1 mouse cellular context compared by ENCODE assay signal in the genomic region with DNA sequence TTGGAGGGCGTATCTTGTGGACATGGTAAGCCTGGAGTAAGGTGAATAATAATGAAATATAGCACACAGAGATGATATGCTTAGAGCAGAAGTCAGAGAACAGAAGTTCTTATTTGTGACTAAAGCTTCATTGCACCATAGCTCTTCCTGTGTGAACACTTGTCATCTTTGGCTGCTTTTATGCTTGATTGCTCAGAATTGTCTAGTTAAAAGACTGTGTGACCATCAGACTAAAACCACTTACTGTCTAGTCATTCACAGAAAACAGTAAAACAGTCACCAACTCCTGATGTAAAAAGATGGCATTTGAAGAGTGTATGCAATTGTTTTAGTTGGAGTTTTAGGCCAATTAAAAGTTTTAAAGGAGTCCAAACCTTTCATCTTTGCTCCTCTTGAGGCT.
TF ChIP-seq lines count a peak whose summit lies in the region.

No protein-coding gene starts in this region.

TF ChIP-seq in MEL, 35 proteins besides CTCF, POLR2A, EP300 and RAD21:
- TF ChIP-seq USF1 (IDR thresholded peaks at IDR 0.05; ENCODE audit: low read depth, low read length) (no peak), TBP (IDR thresholded peaks at IDR 0.05; ENCODE audit: low read depth, low read length) (0 out of 2 replicates have a peak, but pooled peaks have one; percentile 26)
